Mouse (Mus musculus): Measurements from ENCODE around the gene Uspl1. TPM values are rescaled to one million over a fixed set of nuclear protein-coding genes. Genes with fewer than 3 reads are reported as not detected.

Uspl1 gene
- polyA plus RNA-seq, 1 experiment from 2014 or later = 57.5 TPM

Small RNA genes within 50 kb of the gene (microRNA-seq; reads per million reads assigned to microRNA genes)
- gene Gm24105 = not detected

Other genes starting within 250 kb of the Uspl1 start
- gene Gm42791, start 189.2 kb upstream of the Uspl1 start, polyA plus RNA-seq (2014; fragmentation: Nextera tagmentation; extraction: Ambion mirVana) = 8.4 TPM in 1 of 2 replicates, not detected in the other
- 1,219 and 1,258 TPM in 2 replicates for gene Hmgb1, start 139 bp downstream of the Uspl1 start, polyA plus RNA-seq (2014; fragmentation: Nextera tagmentation; extraction: Ambion mirVana)
- 8.6 and 12.7 TPM in 2 replicates for gene Alox5ap, start 80.4 kb downstream of the Uspl1 start, polyA plus RNA-seq (2014; fragmentation: Nextera tagmentation; extraction: Ambion mirVana)
- 1.3 and 1.6 TPM in 2 replicates for gene Medag, start 227.4 kb downstream of the Uspl1 start, polyA plus RNA-seq (2014; fragmentation: Nextera tagmentation; extraction: Ambion mirVana)